Mouse (Mus musculus): ENCODE measurements around the gene Pla2g7.

Pla2g7 gene

DNA sequence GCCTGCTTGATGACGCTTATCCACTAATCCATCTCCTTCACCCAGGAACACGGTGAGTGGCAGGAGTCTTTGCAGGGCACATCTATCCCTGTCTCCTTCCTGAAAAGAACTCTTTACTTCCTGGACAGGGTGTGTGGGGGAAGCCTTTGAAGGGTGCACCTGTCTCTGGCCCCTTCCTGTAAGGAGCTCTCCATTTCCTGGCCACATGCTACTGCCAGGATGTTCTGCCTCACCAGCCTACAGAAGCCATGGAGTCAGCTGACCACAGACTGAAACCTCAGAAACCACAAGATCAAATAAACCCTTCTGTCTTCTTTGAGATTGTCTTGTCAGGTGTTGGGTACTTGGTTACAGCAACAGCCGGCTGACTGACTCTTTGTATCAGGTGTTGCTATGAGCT lies 77.2 kb downstream of the Pla2g7 start:
- in situ Hi-C loops (cut with MboI, MseI), result no loop called here

DNA sequence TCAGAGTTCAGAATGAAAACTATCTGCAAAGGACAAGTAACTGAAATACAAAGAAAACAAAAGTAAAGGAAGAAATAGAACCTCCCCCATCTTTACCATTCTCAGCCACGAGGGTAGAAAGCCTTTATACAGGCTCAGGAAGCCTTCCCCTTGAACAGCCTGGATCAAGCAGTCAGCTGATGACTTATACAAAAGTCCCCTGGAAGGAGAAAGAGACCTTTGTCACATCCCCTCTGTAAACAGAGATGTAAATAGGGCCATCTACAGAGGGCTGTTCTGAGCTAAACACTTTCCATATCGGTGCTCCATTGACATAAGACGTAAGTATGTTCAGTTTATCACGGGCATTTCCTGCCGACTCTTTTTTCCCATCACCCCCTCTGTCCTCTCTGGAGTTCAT lies 79.0 kb downstream of the Pla2g7 start:
- in situ Hi-C loops (cut with MboI, MseI), result no loop called here

DNA sequence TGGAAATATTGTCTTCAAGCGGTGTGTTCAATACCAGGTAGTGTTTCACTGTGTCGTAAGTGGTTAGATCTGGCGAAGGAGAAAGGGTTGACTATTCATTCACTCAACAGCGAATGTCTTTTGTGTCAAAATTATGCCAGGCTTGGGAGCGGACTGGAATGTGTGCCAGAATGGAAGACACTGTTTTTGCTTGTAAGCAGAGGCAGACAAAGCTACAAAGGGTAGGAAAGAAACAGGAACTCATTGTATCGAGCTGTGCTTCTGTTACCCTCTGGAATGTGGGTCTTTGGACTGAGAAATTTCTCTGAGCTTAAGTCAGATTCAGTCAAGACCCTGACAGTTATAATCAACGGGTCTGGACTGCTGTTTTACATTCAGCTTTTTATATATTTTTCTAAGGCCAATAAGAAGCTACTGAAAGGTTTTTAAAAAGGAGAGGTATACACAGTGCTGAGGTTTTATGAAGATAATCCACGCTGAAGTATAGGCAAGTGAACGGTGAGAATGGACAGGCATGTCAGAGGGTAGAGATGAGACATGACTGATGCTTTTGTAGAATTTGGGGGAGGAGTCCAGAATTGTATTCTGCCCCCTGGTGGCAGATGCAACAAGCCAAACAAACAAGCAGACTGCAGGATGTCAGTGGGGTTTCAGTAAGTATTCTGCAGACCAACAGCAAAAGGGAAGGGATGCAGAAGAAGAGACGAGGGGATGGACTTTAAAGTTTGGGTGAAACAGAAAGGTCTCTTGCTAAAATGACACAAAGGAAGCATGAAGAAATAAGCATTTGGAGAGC lies 81.9 kb downstream of the Pla2g7 start:
- in situ Hi-C loops (cut with MboI, MseI), result no loop called here

DNA sequence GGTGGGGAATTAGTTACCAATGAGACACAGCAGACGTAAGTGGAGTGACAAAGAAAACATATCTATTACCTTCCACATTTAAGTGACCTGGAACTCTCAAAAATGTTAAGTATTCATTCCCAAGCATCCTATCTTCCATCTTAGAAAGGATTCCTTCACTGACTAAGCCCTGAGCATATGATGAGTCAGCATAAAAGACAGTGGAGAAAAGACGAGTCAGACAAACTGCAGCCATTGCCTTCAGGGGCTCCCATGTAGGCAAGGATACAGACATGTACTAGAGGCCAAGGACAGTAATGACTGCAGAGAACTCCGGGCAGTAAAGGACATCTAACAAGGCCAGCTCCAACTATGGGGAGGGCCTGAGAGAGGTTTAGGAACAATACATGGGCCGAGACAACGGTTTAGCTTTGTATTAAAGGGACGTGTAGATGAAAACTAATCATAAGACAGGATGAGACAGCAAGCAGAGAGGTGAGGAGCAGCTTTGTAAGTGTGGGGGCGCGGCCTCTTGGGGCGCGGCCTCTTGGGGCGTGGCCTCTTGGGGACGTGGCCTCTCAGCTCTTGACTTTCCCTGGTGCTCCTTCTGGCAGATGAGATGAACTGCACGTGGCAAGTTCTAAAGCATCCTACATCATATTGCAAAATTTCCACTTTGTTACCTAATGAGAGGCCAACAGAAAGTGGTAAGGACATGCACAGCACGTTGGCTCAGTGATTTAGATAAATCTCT lies 83.6 kb downstream of the Pla2g7 start:
- in situ Hi-C loops (cut with MboI, MseI), result no loop called here

All from T-helper 2 cell (primary cell).